Mouse (Mus musculus) lung, adult 2 months (tissue): ENCODE measurements at regions not wholly inside any gene's neighbourhood (a gene's known extent, or its start where the extent isn't known, plus 50 kb on each side); places are given as distances from the start of the nearest gene placed in this dataset.

Experiments used
- CTCF ChIP-seq: fragments of 200-500 bp; IDR thresholded peaks from 2 replicates; pipeline ENCODE4 v1.5.1; 2011; ENCODE audit warnings: mild to moderate bottlenecking, low read length, control low read depth; ENCODE audit not compliant: insufficient read depth
- POLR2A ChIP-seq: fragments of 200-500 bp; IDR thresholded peaks from 2 replicates; pipeline ENCODE4 v1.6.1; 2011; ENCODE audit warnings: low read depth, mild to moderate bottlenecking, control low read depth, low read length, borderline replicate concordance; ENCODE audit errors: extremely low read depth

DNA sequence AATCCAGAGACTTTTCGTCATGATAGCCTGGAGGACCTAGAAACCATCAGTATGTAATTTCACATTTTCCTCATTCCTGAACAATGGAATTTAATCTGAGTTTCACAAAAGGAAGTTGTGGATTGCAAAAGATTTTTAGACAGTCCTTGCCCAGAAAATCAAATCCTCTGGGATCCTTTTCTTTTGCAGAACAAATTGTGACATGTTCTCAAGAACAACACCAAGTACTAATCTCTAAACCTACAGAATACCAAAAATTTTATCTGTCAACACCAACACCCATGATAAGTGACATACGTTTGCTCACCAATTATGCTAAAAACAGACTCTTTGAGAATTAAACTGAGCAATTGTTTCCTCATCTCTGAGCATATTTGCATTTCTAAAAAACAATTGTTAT, 605.9 kb downstream of the Kcnj2 start:
- no peak for TF ChIP-seq CTCF
- no peak for TF ChIP-seq POLR2A
